Mouse (Mus musculus) spleen, adult 2 months (tissue): ENCODE measurements at regions not wholly inside any gene's neighbourhood (a gene's known extent, or its start where the extent isn't known, plus 50 kb on each side); places are given as distances from the start of the nearest gene placed in this dataset.

Source experiments
- CTCF ChIP-seq: fragments of 200-500 bp; IDR thresholded peaks from 2 replicates; pipeline ENCODE4 v1.5.1; 2011; ENCODE audit warnings: mild to moderate bottlenecking, inconsistent platforms; ENCODE audit not compliant: insufficient read depth, insufficient read length, insufficient replicate concordance; ENCODE audit errors: extremely low read depth
- POLR2A ChIP-seq: fragments of 200-500 bp; IDR thresholded peaks from 2 replicates; pipeline ENCODE4 v1.6.1; 2011; ENCODE audit warnings: low read depth, low read length, inconsistent platforms

DNA sequence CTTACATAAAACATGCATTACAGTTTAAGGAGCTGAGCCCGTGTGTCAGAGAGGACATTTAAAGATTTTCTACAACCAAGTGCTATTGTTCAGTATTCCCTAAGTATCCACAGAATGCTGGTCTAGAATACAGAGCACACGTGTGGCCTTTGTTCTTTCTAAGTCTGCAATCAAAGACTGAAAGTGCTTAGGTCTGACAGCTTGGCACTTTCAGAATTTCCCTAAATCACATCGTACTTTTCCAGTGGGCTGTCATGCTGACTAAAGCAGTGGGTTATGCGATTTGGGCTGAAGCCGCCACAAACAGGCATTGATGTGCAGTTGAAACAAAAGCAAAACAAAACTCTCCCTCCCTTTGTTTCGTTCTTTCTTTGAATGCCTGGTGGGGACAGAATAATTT, 84.9 kb upstream of the Pam start:
- TF ChIP-seq CTCF, result no peak
- TF ChIP-seq POLR2A, result no peak
